Mouse (Mus musculus): ENCODE data around the gene Dpf1.

DNA sequence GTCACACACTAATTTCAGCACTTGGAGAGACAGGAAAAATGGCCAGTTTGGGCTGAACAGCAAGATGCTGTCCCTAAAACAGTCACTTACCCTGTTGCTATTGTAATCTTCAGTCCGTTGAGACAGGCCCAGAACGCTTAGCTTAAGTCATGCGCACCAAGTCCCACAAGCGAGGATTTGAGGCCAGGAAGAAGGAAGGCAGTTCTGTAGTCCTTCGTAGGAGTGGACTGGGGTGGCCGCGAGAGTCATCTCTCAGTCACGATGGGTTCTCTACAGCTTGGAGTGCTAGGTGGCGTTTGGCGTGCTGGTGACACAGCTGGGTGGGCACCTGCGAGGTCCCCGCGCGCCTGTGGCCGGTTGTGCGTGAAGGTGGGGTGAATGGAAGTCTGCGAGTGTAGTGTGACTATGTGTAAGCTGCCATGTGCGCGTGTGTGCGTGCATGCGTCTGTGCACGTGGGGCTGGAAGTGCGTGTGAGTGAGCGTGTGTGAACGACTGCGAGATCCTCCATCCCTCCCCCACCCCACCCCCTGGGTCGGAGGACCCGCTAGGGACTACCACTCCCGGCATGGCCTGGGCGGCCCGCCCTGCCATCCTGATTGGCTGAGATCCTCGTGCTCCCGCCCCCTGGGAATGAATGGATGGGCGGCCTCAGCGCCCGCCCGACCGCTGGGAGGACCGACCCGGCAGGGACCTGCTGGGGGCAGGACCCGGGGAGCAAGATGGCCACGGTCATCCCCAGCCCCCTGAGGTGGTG, 3.8 kb downstream of the Dpf1 start:
- TF ChIP-seq CTCF (IDR thresholded peaks at IDR 0.05; ENCODE audit: low read depth, low read length) (no peak), POLR2A (IDR thresholded peaks at IDR 0.05; ENCODE audit: extremely low read depth, insufficient read depth, low read length) (no peak)

All from liver, adult 2 months (tissue).